Mouse (Mus musculus): ENCODE measurements at regions not wholly inside any gene's neighbourhood (a gene's known extent, or its start where the extent isn't known, plus 50 kb on each side); places are given as distances from the start of the nearest gene placed in this dataset.

DNA sequence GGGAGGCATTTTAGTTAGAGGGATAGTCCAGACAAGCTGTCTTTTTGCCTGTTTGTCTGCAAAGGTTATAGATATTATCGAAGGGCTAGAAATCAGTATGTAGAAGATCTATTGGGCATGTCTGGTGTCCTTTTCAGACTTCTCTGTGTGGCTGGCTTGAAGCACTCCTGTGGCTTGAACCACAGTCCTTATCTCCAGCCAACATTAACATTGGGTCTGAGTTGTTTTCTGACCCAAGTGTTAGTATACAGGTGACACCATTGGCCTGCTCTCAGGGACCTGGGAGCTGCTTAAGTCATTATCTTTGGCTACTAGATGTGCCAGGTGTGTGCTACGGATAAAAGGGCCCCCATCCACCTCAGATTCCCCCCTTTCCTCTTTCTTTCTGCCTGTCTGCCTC is 223.3 kb downstream of the Icos start:
- TF ChIP-seq CTCF (IDR thresholded peaks at IDR 0.05; ENCODE audit: extremely low read depth, insufficient read depth, insufficient read length, insufficient replicate concordance) (no peak), POLR2A (IDR thresholded peaks at IDR 0.05; ENCODE audit: low read depth, low read length) (no peak)
